Mouse (Mus musculus): ENCODE results near the gene Ice1.

- TF ChIP-seq POLR2A (IDR thresholded peaks at IDR 0.05; ENCODE audit: control insufficient read depth, extremely low read depth, insufficient read depth, low read length, poor library complexity): no peak
- TF ChIP-seq CTCF (IDR thresholded peaks at IDR 0.05; ENCODE audit: borderline replicate concordance, control insufficient read depth, extremely low read depth, insufficient read depth, low read length, poor library complexity): no peak
Measured at GRCm38 (mm10) chr13:70609632-70610031, 27.8 kb downstream of the Ice1 start.
